Mouse (Mus musculus): ENCODE results near the gene Nell2. TPM values are rescaled to one million over a fixed set of nuclear protein-coding genes. Genes with fewer than 3 reads are reported as not detected.

Nell2 gene
- polyA plus RNA-seq, 1 experiment: 0.04 TPM

DNA sequence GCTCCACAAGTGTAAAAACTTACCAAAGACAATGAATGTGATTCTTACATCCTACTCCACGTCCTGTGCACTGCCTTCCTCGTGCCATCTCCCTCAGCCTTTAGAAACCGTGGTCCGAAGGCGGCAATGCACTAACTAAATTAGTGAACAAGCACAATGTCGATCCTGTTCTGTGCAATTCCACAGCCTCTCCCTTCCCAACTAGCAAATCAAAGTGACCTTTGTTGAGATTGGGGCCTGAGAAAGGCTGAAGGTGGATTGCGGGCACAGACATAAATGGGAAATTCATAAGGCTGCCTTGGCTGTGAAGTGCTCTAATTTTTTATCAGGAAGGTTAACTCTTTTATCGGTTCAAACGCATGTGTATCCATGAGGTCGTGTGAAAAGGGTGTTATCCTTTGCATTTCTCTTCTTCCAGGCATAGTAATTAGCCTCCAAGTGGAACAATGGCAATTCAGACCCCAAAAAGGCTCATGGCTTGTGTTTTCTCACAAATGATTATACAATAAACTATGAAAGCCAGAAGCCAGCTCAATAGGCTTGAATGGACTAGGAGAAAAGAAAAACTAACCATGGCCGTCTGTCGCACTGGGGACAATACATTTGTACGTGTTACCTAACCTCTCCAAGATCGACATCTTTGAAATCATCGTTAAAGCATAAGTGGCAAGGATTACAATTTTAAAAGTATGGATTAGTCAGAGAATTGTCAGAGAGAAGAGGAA is 106.0 kb downstream of the Nell2 start:
- Histone ChIP-seq H3ac (ENCODE audit: control insufficient read depth, insufficient read length) (no peak overlapping the region), H3K4me2 (ENCODE audit: low read depth) (no peak overlapping the region), H3K4me3 (no peak overlapping the region), H3K36me3 (ENCODE audit: control insufficient read depth, insufficient read depth) (no peaks in the 10 kb centered on the region), H3K27me3 (ENCODE audit: control insufficient read depth, insufficient read depth, insufficient read length) (peaks cover 10% of the 10 kb centered on the region), H3K79me2 (ENCODE audit: control insufficient read depth, insufficient read depth) (no peaks in the 10 kb centered on the region)
- no peak for TF ChIP-seq MYOG (IDR thresholded peaks at IDR 0.05; ENCODE audit: control insufficient read depth in 1 of 3, insufficient read depth in 1 of 3, insufficient read length in 2 of 3, low read depth in 2 of 3)
- no peak for TF ChIP-seq SRF (IDR thresholded peaks at IDR 0.05; ENCODE audit: control insufficient read depth, insufficient read length, low read depth)
- TF ChIP-seq MYOD1 (IDR thresholded peaks at IDR 0.05; ENCODE audit: control insufficient read depth in 1 of 3, insufficient read length in 2 of 3, low read depth in 2 of 3): no peak
- TF ChIP-seq POLR2AphosphoS2 (IDR thresholded peaks at IDR 0.05; ENCODE audit: insufficient read length, low read depth): no peak

DNA sequence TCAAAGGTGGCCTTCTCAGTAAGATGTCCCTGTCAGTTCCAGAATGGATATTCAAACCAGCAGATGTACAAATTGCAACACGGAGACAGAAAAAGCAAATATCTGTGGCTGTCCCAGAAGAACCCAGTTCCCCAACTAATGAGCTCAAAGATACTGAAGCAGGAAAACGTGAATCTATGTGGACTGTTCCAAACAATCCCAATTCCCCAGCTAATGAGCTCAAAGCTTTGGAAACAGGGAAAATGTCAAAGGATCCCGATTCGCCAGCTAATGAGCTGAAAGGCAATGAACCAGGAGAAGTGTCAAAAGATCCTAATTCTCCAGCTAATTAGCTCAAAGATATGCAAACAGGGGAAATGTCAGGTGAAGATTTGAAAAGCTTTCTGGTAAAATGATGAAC is 109.7 kb downstream of the Nell2 start:
- no peaks in the 10 kb centered on the region for H3K36me3 ChIP-seq (ENCODE audit: control insufficient read depth, insufficient read depth)
- H3K79me2 ChIP-seq (ENCODE audit: control insufficient read depth, insufficient read depth): no peaks in the 10 kb centered on the region
- no peak overlapping the region for H3K4me3 ChIP-seq
- H3K4me2 ChIP-seq (ENCODE audit: low read depth): no peak overlapping the region
- no peak overlapping the region for H3ac ChIP-seq (ENCODE audit: control insufficient read depth, insufficient read length)
- TF ChIP-seq SRF (IDR thresholded peaks at IDR 0.05; ENCODE audit: control insufficient read depth, insufficient read length, low read depth): no peak
- no peak for TF ChIP-seq MYOG (IDR thresholded peaks at IDR 0.05; ENCODE audit: control insufficient read depth in 1 of 3, insufficient read depth in 1 of 3, insufficient read length in 2 of 3, low read depth in 2 of 3)
- TF ChIP-seq TCF12 (IDR thresholded peaks at IDR 0.05; ENCODE audit: insufficient read depth, poor library complexity, severe bottlenecking): no peak
- no peak for TF ChIP-seq POLR2A (IDR thresholded peaks at IDR 0.05; ENCODE audit: insufficient read length, low read depth)
- no peak for TF ChIP-seq MYOD1 (IDR thresholded peaks at IDR 0.05; ENCODE audit: control insufficient read depth in 1 of 3, insufficient read length in 2 of 3, low read depth in 2 of 3)
- TF ChIP-seq USF1 (IDR thresholded peaks at IDR 0.05; ENCODE audit: low read depth): no peak
- no peak for TF ChIP-seq MAX (IDR thresholded peaks at IDR 0.05; ENCODE audit: low read depth)
- TF ChIP-seq E2F4 (IDR thresholded peaks at IDR 0.05; ENCODE audit: insufficient read depth): no peak
- TF ChIP-seq TCF3 (IDR thresholded peaks at IDR 0.05; ENCODE audit: insufficient read length, low read depth): no peak
- no peak for TF ChIP-seq POLR2AphosphoS2 (IDR thresholded peaks at IDR 0.05; ENCODE audit: insufficient read length, low read depth)
- H3K27me3 ChIP-seq (ENCODE audit: control insufficient read depth, insufficient read depth, insufficient read length): peaks cover 10% of the 10 kb centered on the region

DNA sequence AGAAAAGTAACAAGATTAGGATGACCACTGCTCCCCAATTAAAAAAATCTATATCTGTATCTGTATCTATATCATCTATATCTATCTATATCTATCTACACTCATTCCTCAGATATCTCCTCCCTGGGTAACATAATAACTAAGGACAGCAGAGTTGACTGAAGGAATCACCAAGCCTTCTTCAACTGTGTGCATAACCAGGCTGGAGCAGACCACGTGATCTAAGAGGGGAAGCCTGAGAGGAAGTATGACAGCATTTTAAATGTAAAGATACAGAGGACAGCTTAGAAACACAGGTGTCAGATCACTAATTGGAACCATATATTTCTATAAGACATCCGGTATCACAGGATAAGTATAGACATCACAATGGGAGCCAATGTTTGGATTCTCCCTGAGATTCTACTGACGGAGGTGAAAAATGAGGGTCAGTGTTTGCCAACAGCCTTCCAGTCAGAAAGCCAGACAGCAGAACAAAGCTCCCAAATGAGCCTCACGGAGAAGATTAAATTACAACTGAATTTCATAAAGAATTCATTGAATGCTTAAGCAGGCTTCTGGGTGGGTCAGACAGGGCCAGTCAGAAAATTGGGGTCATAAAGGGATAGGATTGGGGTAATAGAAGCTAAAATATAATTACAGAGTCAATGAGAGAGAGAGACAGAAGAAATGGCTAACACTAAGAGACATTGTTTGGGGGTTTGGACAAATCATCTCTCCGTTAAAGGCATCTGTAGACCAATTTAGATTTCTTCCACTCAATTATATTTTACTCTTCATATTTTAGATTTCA is 116.2 kb downstream of the Nell2 start:
- H3K79me2 ChIP-seq (ENCODE audit: control insufficient read depth, insufficient read depth): no peaks in the 10 kb centered on the region
- no peak overlapping the region for H3ac ChIP-seq (ENCODE audit: control insufficient read depth, insufficient read length)
- H3K27me3 ChIP-seq (ENCODE audit: control insufficient read depth, insufficient read depth, insufficient read length): no peaks in the 10 kb centered on the region
- TF ChIP-seq SRF (IDR thresholded peaks at IDR 0.05; ENCODE audit: control insufficient read depth, insufficient read length, low read depth): no peak
- no peak for TF ChIP-seq TCF12 (IDR thresholded peaks at IDR 0.05; ENCODE audit: insufficient read depth, poor library complexity, severe bottlenecking)
- TF ChIP-seq MYOG (IDR thresholded peaks at IDR 0.05; ENCODE audit: control insufficient read depth in 1 of 3, insufficient read depth in 1 of 3, insufficient read length in 2 of 3, low read depth in 2 of 3): no peak
- TF ChIP-seq REST (IDR thresholded peaks at IDR 0.05; ENCODE audit: insufficient read depth, insufficient read length): no peak
- TF ChIP-seq MYOD1 (IDR thresholded peaks at IDR 0.05; ENCODE audit: control insufficient read depth in 1 of 3, insufficient read length in 2 of 3, low read depth in 2 of 3): no peak
- TF ChIP-seq USF1 (IDR thresholded peaks at IDR 0.05; ENCODE audit: low read depth): no peak
- no peak for TF ChIP-seq POLR2A (IDR thresholded peaks at IDR 0.05; ENCODE audit: insufficient read length, low read depth)
- no peak for TF ChIP-seq MAX (IDR thresholded peaks at IDR 0.05; ENCODE audit: low read depth)
- no peak for TF ChIP-seq CEBPB (IDR thresholded peaks at IDR 0.05; ENCODE audit: insufficient read depth, poor library complexity, severe bottlenecking)
- no peak for TF ChIP-seq E2F4 (IDR thresholded peaks at IDR 0.05; ENCODE audit: insufficient read depth)
- TF ChIP-seq POLR2AphosphoS2 (IDR thresholded peaks at IDR 0.05; ENCODE audit: insufficient read length, low read depth): no peak
- H3K36me3 ChIP-seq (ENCODE audit: control insufficient read depth, insufficient read depth): no peaks in the 10 kb centered on the region
- H3K4me2 ChIP-seq (ENCODE audit: low read depth): no peak overlapping the region
- H3K4me3 ChIP-seq: no peak overlapping the region

GRCm38 (mm10) chr15:95410213-95410843 is 118.0 kb downstream of the Nell2 start:
- Histone ChIP-seq H3K79me2 (ENCODE audit: control insufficient read depth, insufficient read depth) (no peaks in the 10 kb centered on the region), H3K27me3 (ENCODE audit: control insufficient read depth, insufficient read depth, insufficient read length) (no peaks in the 10 kb centered on the region), H3K36me3 (ENCODE audit: control insufficient read depth, insufficient read depth) (no peaks in the 10 kb centered on the region), H3ac (ENCODE audit: control insufficient read depth, insufficient read length) (no peak overlapping the region), H3K4me3 (no peak overlapping the region), H3K4me2 (ENCODE audit: low read depth) (no peak overlapping the region)
- TF ChIP-seq POLR2AphosphoS2 (IDR thresholded peaks at IDR 0.05; ENCODE audit: insufficient read length, low read depth): no peak

DNA sequence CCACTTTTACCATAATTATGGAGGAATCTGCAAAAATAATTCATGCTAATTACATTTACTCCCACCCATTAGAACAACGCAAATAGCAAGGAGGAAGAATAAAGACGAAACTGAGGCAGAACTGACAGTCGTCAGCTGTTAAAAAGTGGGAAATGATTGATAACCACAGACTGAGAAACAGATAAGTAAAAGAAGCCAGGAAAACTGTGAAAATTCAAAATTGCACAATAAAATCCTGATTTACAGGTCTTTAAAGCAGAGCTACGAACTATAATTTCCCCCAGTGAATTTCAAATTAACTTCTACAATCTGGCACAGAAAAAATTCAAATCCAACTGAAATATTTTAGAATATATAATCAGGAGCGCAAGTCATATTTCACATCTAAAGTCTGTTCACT is 138.0 kb downstream of the Nell2 start:
- Histone ChIP-seq H3K27me3 (ENCODE audit: control insufficient read depth, insufficient read depth, insufficient read length) (no peaks in the 10 kb centered on the region), H3K4me2 (ENCODE audit: low read depth) (no peak overlapping the region), H3K79me2 (ENCODE audit: control insufficient read depth, insufficient read depth) (no peaks in the 10 kb centered on the region), H3K4me3 (no peak overlapping the region), H3ac (ENCODE audit: control insufficient read depth, insufficient read length) (no peak overlapping the region), H3K36me3 (ENCODE audit: control insufficient read depth, insufficient read depth) (no peaks in the 10 kb centered on the region)
- TF ChIP-seq REST (IDR thresholded peaks at IDR 0.05; ENCODE audit: insufficient read depth, insufficient read length) (no peak), SRF (IDR thresholded peaks at IDR 0.05; ENCODE audit: control insufficient read depth, insufficient read length, low read depth) (no peak), CEBPB (IDR thresholded peaks at IDR 0.05; ENCODE audit: insufficient read depth, poor library complexity, severe bottlenecking) (no peak), MYOD1 (IDR thresholded peaks at IDR 0.05; ENCODE audit: control insufficient read depth in 1 of 3, insufficient read length in 2 of 3, low read depth in 2 of 3) (no peak), TCF12 (IDR thresholded peaks at IDR 0.05; ENCODE audit: insufficient read depth, poor library complexity, severe bottlenecking) (no peak)
